Mouse (Mus musculus) spleen, adult 2 months (tissue): ENCODE results near the gene Aph1b.

Experiments used
- CTCF ChIP-seq: fragments of 200-500 bp; IDR thresholded peaks from 2 replicates; pipeline ENCODE4 v1.5.1; 2011; ENCODE audit warnings: mild to moderate bottlenecking, inconsistent platforms; ENCODE audit not compliant: insufficient read depth, insufficient read length, insufficient replicate concordance; ENCODE audit errors: extremely low read depth
- POLR2A ChIP-seq: fragments of 200-500 bp; IDR thresholded peaks from 2 replicates; pipeline ENCODE4 v1.6.1; 2011; ENCODE audit warnings: low read depth, low read length, inconsistent platforms

DNA sequence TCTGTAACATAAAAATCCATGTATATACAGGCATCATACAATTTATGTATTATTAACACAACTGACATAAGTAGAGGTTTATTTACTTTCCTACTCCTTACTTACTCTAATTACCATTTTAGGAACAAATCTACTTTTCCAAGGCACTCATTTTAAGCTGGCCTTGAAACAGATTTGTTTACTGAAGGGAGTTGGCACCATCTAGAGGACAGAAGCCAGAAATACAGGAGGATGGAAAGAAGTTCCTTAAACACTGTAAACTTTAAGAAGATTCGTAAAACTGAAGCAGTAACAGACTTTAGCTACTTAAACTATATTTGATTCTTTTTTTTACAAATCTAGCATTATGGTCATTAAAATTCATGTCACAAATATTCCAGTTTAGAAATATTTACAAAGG, 30.7 kb upstream of the Aph1b start:
- TF ChIP-seq CTCF (no peak), POLR2A (no peak)
